Mouse (Mus musculus): Measurements from ENCODE around the gene Slc6a5.

- TF ChIP-seq CTCF (IDR thresholded peaks at IDR 0.05): no peak
- no peak for TF ChIP-seq EP300 (IDR thresholded peaks at IDR 0.05)
Observed at GRCm38 (mm10) chr7:49908990-49909411, 945 bp upstream of the Slc6a5 start.
